Mouse (Mus musculus): Measurements from ENCODE around the gene Col24a1. TPM values are rescaled to one million over a fixed set of nuclear protein-coding genes. Genes with fewer than 3 reads are reported as not detected.

The Col24a1 gene
- polyA plus RNA-seq (2015; fragmentation: Nextera tagmentation; extraction: Ambion mirVana): 1.8 and 1.9 TPM in 2 replicates

DNA sequence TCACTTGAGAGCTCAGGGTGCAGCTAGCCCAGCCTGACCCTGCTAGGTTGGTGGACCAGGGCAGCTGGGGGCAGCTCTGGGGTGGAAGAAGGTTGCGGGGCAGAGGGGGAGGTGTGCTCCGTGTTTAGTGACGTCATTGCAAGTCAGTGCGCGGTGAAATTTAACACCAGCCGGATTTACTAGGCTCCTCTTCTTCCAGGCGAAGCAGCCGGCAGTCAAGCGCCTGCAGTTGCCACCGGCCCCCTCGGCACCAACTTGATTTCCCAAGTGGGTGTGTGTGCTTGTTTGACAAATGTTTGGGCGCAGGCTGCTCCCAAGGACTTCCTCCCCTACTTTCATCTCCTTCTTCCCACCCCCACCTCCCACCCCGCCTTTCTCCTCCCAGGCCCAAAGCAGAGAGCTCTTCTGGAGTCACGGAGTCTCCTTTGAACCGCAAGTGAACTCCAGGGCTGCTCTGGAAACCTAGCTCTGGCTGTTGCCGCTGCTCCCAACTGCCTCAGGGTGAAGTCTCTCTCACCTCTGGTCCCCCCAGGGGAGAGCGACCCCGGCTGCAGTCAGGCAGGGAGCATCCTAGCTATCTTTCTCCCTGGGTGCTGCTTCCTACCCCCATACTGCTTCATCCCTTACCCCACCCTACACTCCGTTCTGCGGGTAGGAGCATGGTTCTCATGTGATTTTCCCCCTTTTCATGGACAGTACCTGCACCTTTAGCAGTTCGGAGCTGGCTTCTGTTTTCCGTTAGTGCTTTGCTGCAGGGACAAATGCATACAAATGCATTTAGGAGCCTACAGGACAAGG is at the start of gene Col24a1:
TSS of gene Col24a1 (plus strand) at position 136 of the 798 bp plus-strand sequence.

DNA sequence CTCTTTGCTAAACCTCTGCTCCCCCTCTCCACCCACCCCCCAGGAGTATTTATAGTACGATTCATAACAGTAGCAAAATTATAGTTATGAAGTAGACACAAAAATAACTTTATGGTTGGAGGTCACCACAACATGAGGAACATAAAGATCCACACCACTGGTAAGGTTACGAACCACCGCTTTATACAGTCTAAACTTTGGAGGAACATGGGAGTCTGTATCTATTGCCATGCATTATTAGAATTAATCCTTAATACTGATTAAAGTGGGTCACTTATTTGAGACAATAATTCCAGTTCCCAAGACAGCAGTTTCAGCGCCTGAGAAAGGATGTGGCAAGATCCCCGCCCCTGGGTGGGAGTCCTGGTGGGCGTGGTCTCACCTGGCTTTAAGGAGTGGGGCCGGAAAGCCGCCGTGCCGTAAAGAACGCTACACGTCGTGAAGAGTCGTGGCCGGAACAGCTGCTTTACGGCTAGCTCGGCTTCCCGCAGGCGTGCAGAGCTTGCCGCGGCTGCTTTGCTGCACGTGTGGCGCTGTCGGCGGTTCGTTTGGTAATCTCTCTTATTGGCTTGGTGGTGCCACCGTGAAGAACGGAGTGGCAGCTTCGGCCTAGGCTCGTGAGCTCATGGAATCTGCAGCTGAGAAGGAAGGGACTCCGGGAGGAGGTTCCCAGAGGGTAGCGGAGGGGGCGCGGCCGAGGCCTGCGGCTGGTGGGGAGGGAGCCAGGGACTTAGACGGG is 283.6 kb downstream of the Col24a1 start, which contains the start of gene Znhit6:
TSS of gene Znhit6 (plus strand) at position 463 of the 739 bp plus-strand sequence.

Other genes starting within 250 kb of the Col24a1 start
- gene Clca2, start 193.0 kb upstream of the Col24a1 start, polyA plus RNA-seq (2015; fragmentation: Nextera tagmentation; extraction: Ambion mirVana): 1.0 and 1.1 TPM in 2 replicates
- 6.1 and 9.5 TPM in 2 replicates for gene Odf2l, start 173.9 kb upstream of the Col24a1 start, polyA plus RNA-seq (2015; fragmentation: Nextera tagmentation; extraction: Ambion mirVana)